Mouse (Mus musculus) gastrocnemius, adult 18-20 months (tissue): ENCODE results near the gene Pgm2l1. TPM values are rescaled to one million over a fixed set of nuclear protein-coding genes. Genes with fewer than 3 reads are reported as not detected.

Experiments used
- DNase-seq: peaks from one replicate; pipeline ENCODE4 v3.0.0; 2021; ENCODE audit warnings: low spot score
- long read RNA-seq, 2 experiments: library from polyadenylated mRNA; stranded (forward); transcript quantifications; one replicate each; pipeline ENCODE4 v2.0.0; 2021
- total RNA-seq, 2 experiments: library from RNA; stranded (reverse); gene quantifications; 2 replicates each; pipeline ENCODE4 v1.2.3; 2021

Gene Pgm2l1
- 10 to 100 TPM; 18.1 to 19.3 TPM for total RNA-seq
- long read RNA-seq, experiment 1, partial matches to known transcripts, result 0 of 1 reads
- long read RNA-seq, experiment 1, other reads (novel, unspliced or antisense), result 1 of 1 reads
- long read RNA-seq, experiment 2, partial matches to known transcripts, result 0 of 4 reads
- long read RNA-seq, experiment 2, other reads (novel, unspliced or antisense), result 4 of 4 reads

- peak; percentile 97 for DNase-seq
These were observed at the start of gene Pgm2l1 for GRCm38 (mm10) chr7:100227158-100227875. Gene Pgm2l1, plus strand, starts transcription at chr7:100227394.

- DNase-seq, result peak; percentile 51
These were observed 48.9 kb upstream of the Pgm2l1 start for GRCm38 (mm10) chr7:100178016-100178890.

- no peak for DNase-seq
These were observed 48.3 kb upstream of the Pgm2l1 start for GRCm38 (mm10) chr7:100178891-100179233.

GRCm38 (mm10) chr7:100179394-100179793, 47.8 kb upstream of the Pgm2l1 start:
- DNase-seq, result no peak

GRCm38 (mm10) chr7:100179836-100180407, 47.3 kb upstream of the Pgm2l1 start:
- no peak for DNase-seq

- no peak for DNase-seq
These were observed 46.0 kb upstream of the Pgm2l1 start for GRCm38 (mm10) chr7:100181176-100181575.

- DNase-seq, result no peak
These were observed 45.6 kb upstream of the Pgm2l1 start for GRCm38 (mm10) chr7:100181614-100182013.

GRCm38 (mm10) chr7:100182388-100182787, 44.8 kb upstream of the Pgm2l1 start:
- DNase-seq, result no peak

GRCm38 (mm10) chr7:100187601-100188000, 39.6 kb upstream of the Pgm2l1 start:
- peak; percentile 15 for DNase-seq

- DNase-seq, result no peak
These were observed 37.0 kb upstream of the Pgm2l1 start for GRCm38 (mm10) chr7:100190167-100190566.

GRCm38 (mm10) chr7:100190778-100191177, 36.4 kb upstream of the Pgm2l1 start:
- peak; percentile 50 for DNase-seq

GRCm38 (mm10) chr7:100201191-100201590, 26.0 kb upstream of the Pgm2l1 start:
- no peak for DNase-seq

GRCm38 (mm10) chr7:100203616-100204015, 23.6 kb upstream of the Pgm2l1 start:
- DNase-seq, result peak; percentile 54

GRCm38 (mm10) chr7:100204871-100205270, 22.3 kb upstream of the Pgm2l1 start:
- DNase-seq, result no peak

- DNase-seq, result no peak
These were observed 21.1 kb upstream of the Pgm2l1 start for GRCm38 (mm10) chr7:100206144-100206543.

GRCm38 (mm10) chr7:100207886-100208285, 19.3 kb upstream of the Pgm2l1 start:
- no peak for DNase-seq

- DNase-seq, result no peak
These were observed 12.9 kb upstream of the Pgm2l1 start for GRCm38 (mm10) chr7:100214310-100214709.

- no peak for DNase-seq
These were observed 12.0 kb upstream of the Pgm2l1 start for GRCm38 (mm10) chr7:100215116-100215732.

- no peak for DNase-seq
These were observed 11.2 kb upstream of the Pgm2l1 start for GRCm38 (mm10) chr7:100215976-100216375.

- DNase-seq, result no peak
These were observed 10.3 kb upstream of the Pgm2l1 start for GRCm38 (mm10) chr7:100216601-100217565.
